Mouse (Mus musculus): ENCODE data around the gene Rrp1b. TPM values are rescaled to one million over a fixed set of nuclear protein-coding genes. Genes with fewer than 3 reads are reported as not detected.

The Rrp1b gene
- total RNA-seq, 2 experiments from 2014 or later: 5.9 to 8.4 TPM

Other genes starting within 250 kb of the Rrp1b start
- 10 to 100 TPM; 23.5 to 27.8 TPM for gene Sik1, start 180.3 kb upstream of the Rrp1b start, total RNA-seq (2021)
- under 1 TPM; 0.55 to 0.57 TPM for gene Hsf2bp, start 249 bp downstream of the Rrp1b start, total RNA-seq (2021)
- gene Notch3, start 130.8 kb downstream of the Rrp1b start, total RNA-seq (2021): 10 to 100 TPM in 1 of 2 experiments, 1 to 10 TPM in 1; 9.6 to 12.5 TPM
- gene Ephx3, start 153.4 kb downstream of the Rrp1b start, total RNA-seq (2021): under 1 TPM; 0.18 to 0.19 TPM
- 10 to 100 TPM; 41.0 to 47.3 TPM for gene Brd4, start 248.6 kb downstream of the Rrp1b start, total RNA-seq (2021)